Mouse (Mus musculus) C2C12 (cell line): ENCODE results near the gene Ttc29. TPM values are rescaled to one million over a fixed set of nuclear protein-coding genes. Genes with fewer than 3 reads are reported as not detected.

Experiments
- H3K27me3 ChIP-seq: one replicate; pipeline ENCODE4 v1.6.1; 2011; ENCODE audit not compliant: control insufficient read depth, insufficient read depth, insufficient read length
- H3K36me3 ChIP-seq: one replicate; pipeline ENCODE4 v1.6.1; 2011; ENCODE audit not compliant: control insufficient read depth, insufficient read depth
- H3K4me3 ChIP-seq: one replicate; pipeline ENCODE4 v1.5.1; 2011; ENCODE audit warnings: mild to moderate bottlenecking, control low read depth; ENCODE audit not compliant: poor library complexity, insufficient read depth, severe bottlenecking
- H3K79me2 ChIP-seq: one replicate; pipeline ENCODE4 v1.6.1; 2011; ENCODE audit not compliant: control insufficient read depth, insufficient read depth
- H3K79me3 ChIP-seq: one replicate; pipeline ENCODE4 v1.6.1; 2011; ENCODE audit warnings: low read depth, control low read depth
- H3ac ChIP-seq: one replicate; pipeline ENCODE3; 2011; ENCODE audit warnings: low read depth; ENCODE audit not compliant: control insufficient read depth, insufficient read length
- CEBPB ChIP-seq: IDR thresholded peaks from one replicate; pipeline ENCODE4 v1.6.1; 2011; ENCODE audit warnings: low read depth, mild to moderate bottlenecking, control low read depth, moderate library complexity
- CTCF ChIP-seq: IDR thresholded peaks from one replicate; pipeline ENCODE4 v1.5.1; 2011; ENCODE audit not compliant: control insufficient read depth, insufficient read depth, insufficient read length
- FOSL1 ChIP-seq: IDR thresholded peaks from one replicate; pipeline ENCODE4 v1.8.0; 2011; ENCODE audit warnings: mild to moderate bottlenecking, low read length; ENCODE audit not compliant: poor library complexity, insufficient read depth, severe bottlenecking
- MAX ChIP-seq: IDR thresholded peaks from one replicate; pipeline ENCODE4 v1.6.1; 2011; ENCODE audit warnings: mild to moderate bottlenecking, control low read depth
- MYOD1 ChIP-seq: IDR thresholded peaks from one replicate; pipeline ENCODE4 v1.6.1; 2011; ENCODE audit warnings: low read depth; ENCODE audit not compliant: control insufficient read depth, insufficient read length
- MYOG ChIP-seq: IDR thresholded peaks from one replicate; pipeline ENCODE4 v1.6.1; 2011; ENCODE audit not compliant: control insufficient read depth, insufficient read length; ENCODE audit errors: extremely low read depth
- USF1 ChIP-seq: IDR thresholded peaks from one replicate; pipeline ENCODE4 v1.6.1; 2011; ENCODE audit warnings: low read depth, mild to moderate bottlenecking, control low read depth, moderate library complexity
- polyA plus RNA-seq: library from polyadenylated mRNA; unstranded; fragments of >200 nt; fragmentation: generic; extraction: Trizol; gene quantifications from one replicate; pipeline ENCODE4 v1.2.1, GENCODE M21; 2012; ENCODE audit warnings: missing spikeins

The Ttc29 gene
- polyA plus RNA-seq, 1 experiment: not detected

- Histone ChIP-seq H3K79me3 (no peaks in the 10 kb centered on the region), H3K27me3 (peaks cover 6% of the 10 kb centered on the region), H3K79me2 (no peaks in the 10 kb centered on the region), H3ac (no peak overlapping the region), H3K4me3 (no peak overlapping the region), H3K36me3 (no peaks in the 10 kb centered on the region)
- no peak for TF ChIP-seq CEBPB
- TF ChIP-seq MYOD1: no peak
- no peak for TF ChIP-seq MYOG
- no peak for TF ChIP-seq MAX
- TF ChIP-seq USF1: no peak
- TF ChIP-seq FOSL1: no peak
- no peak for TF ChIP-seq CTCF
Observed at GRCm38 (mm10) chr8:78342151-78342550, 129.1 kb downstream of the Ttc29 start.

- H3K36me3 ChIP-seq: no peaks in the 10 kb centered on the region
- peaks cover 6% of the 10 kb centered on the region for H3K27me3 ChIP-seq
Observed at GRCm38 (mm10) chr8:78344006-78344405, 130.9 kb downstream of the Ttc29 start.

GRCm38 (mm10) chr8:78345705-78346104 lies 132.6 kb downstream of the Ttc29 start:
- no peak overlapping the region for H3K4me3 ChIP-seq

More at GRCm38 (mm10) chr8:78344006-78344405, 130.9 kb downstream of the Ttc29 start:
- H3K79me2 ChIP-seq: no peaks in the 10 kb centered on the region
- no peak overlapping the region for H3ac ChIP-seq
- no peaks in the 10 kb centered on the region for H3K79me3 ChIP-seq
- H3K4me3 ChIP-seq: no peak overlapping the region
- TF ChIP-seq CEBPB (no peak), FOSL1 (no peak), MAX (no peak), MYOD1 (no peak), USF1 (no peak), CTCF (no peak), MYOG (no peak)

GRCm38 (mm10) chr8:78346131-78346621 lies 133.1 kb downstream of the Ttc29 start:
- peaks cover 6% of the 10 kb centered on the region for H3K27me3 ChIP-seq
- no peak for TF ChIP-seq USF1
- no peak for TF ChIP-seq MYOD1
- TF ChIP-seq CEBPB: no peak
- no peak for TF ChIP-seq FOSL1
- TF ChIP-seq MAX: no peak
- TF ChIP-seq MYOG: no peak
- no peak for TF ChIP-seq CTCF
- no peaks in the 10 kb centered on the region for H3K79me2 ChIP-seq
- no peaks in the 10 kb centered on the region for H3K36me3 ChIP-seq
- H3ac ChIP-seq: no peak overlapping the region
- H3K4me3 ChIP-seq: no peak overlapping the region
- H3K79me3 ChIP-seq: no peaks in the 10 kb centered on the region

More at GRCm38 (mm10) chr8:78345705-78346104, 132.6 kb downstream of the Ttc29 start:
- Histone ChIP-seq H3ac (no peak overlapping the region), H3K36me3 (no peaks in the 10 kb centered on the region), H3K27me3 (peaks cover 6% of the 10 kb centered on the region), H3K79me3 (no peaks in the 10 kb centered on the region), H3K79me2 (no peaks in the 10 kb centered on the region)
- TF ChIP-seq MYOD1 (no peak), MAX (no peak), USF1 (no peak), MYOG (no peak), FOSL1 (no peak), CEBPB (no peak), CTCF (no peak)

- no peak overlapping the region for H3K4me3 ChIP-seq
- H3K79me3 ChIP-seq: no peaks in the 10 kb centered on the region
- no peaks in the 10 kb centered on the region for H3K36me3 ChIP-seq
- no peak overlapping the region for H3ac ChIP-seq
- H3K27me3 ChIP-seq: no peaks in the 10 kb centered on the region
- no peaks in the 10 kb centered on the region for H3K79me2 ChIP-seq
- no peak for TF ChIP-seq USF1
- no peak for TF ChIP-seq MAX
- no peak for TF ChIP-seq CEBPB
- TF ChIP-seq CTCF: no peak
- TF ChIP-seq MYOD1: no peak
- no peak for TF ChIP-seq MYOG
- no peak for TF ChIP-seq FOSL1
Observed at GRCm38 (mm10) chr8:78353902-78354301, 140.8 kb downstream of the Ttc29 start.

- Histone ChIP-seq H3K36me3 (no peaks in the 10 kb centered on the region), H3K79me3 (no peaks in the 10 kb centered on the region), H3K27me3 (no peaks in the 10 kb centered on the region), H3K4me3 (no peak overlapping the region), H3ac (no peak overlapping the region), H3K79me2 (no peaks in the 10 kb centered on the region)
- TF ChIP-seq CEBPB: no peak
- TF ChIP-seq MAX: no peak
- TF ChIP-seq FOSL1: no peak
- TF ChIP-seq MYOG: no peak
- no peak for TF ChIP-seq CTCF
- no peak for TF ChIP-seq USF1
- no peak for TF ChIP-seq MYOD1
Observed at GRCm38 (mm10) chr8:78354801-78355200, 141.7 kb downstream of the Ttc29 start.
